Mouse (Mus musculus) v-Abl transformed pro-B cells (cell line): Measurements from ENCODE around the gene Adamtsl3.

Source experiments
- in situ Hi-C, 2 experiments: fragments of 400-800 bp; cut with MboI; formaldehyde crosslinking; loops; one replicate each; pipeline ENCODE4 v1.15.1; 2025; ENCODE audit not compliant: unreplicated experiment in 2 of 2

Adamtsl3 gene

GRCm38 (mm10) chr7:82492881-82493280 lies 157.4 kb downstream of the Adamtsl3 start:
- in situ Hi-C loops = no loop called here

GRCm38 (mm10) chr7:82494220-82494619 lies 158.7 kb downstream of the Adamtsl3 start:
- in situ Hi-C loops = no loop called here

- in situ Hi-C loops = no loop called here
Observed at GRCm38 (mm10) chr7:82497064-82497463, 161.6 kb downstream of the Adamtsl3 start.

- in situ Hi-C loops = loop anchor here (10.0 to 25.0 kb wide), 3 partner anchors 113 to 1036 kb away; no protein-coding TSS in a partner anchor
Observed at GRCm38 (mm10) chr7:82501306-82501705, 165.8 kb downstream of the Adamtsl3 start.

GRCm38 (mm10) chr7:82502511-82502910 lies 167.0 kb downstream of the Adamtsl3 start:
- in situ Hi-C loops = loop anchor here (10.0 to 25.0 kb wide), 3 partner anchors 112 to 1035 kb away; no protein-coding TSS in a partner anchor

GRCm38 (mm10) chr7:82504101-82504500 lies 168.6 kb downstream of the Adamtsl3 start:
- in situ Hi-C loops = loop anchor here (10.0 to 25.0 kb wide), 3 partner anchors 111 to 1033 kb away; no protein-coding TSS in a partner anchor

GRCm38 (mm10) chr7:82530583-82530982 lies 195.1 kb downstream of the Adamtsl3 start:
- in situ Hi-C loops = no loop called here

GRCm38 (mm10) chr7:82531376-82531775 lies 195.9 kb downstream of the Adamtsl3 start:
- in situ Hi-C loops = no loop called here

GRCm38 (mm10) chr7:82533188-82533587 lies 197.7 kb downstream of the Adamtsl3 start:
- in situ Hi-C loops = no loop called here

GRCm38 (mm10) chr7:82533747-82534504 lies 198.4 kb downstream of the Adamtsl3 start:
- in situ Hi-C loops = no loop called here

- in situ Hi-C loops = no loop called here
Observed at GRCm38 (mm10) chr7:82544390-82544919, 209.0 kb downstream of the Adamtsl3 start.

GRCm38 (mm10) chr7:82552005-82552404 lies 216.5 kb downstream of the Adamtsl3 start:
- in situ Hi-C loops = loop anchor here in 1 of 2 experiments (5.0 kb wide), 1 partner anchor 50 kb away; no protein-coding TSS in a partner anchor

- in situ Hi-C loops = no loop called here
Observed at GRCm38 (mm10) chr7:82555803-82556202, 220.3 kb downstream of the Adamtsl3 start.

- in situ Hi-C loops = no loop called here
Observed at GRCm38 (mm10) chr7:82556417-82556816, 220.9 kb downstream of the Adamtsl3 start.

- in situ Hi-C loops = no loop called here
Observed at GRCm38 (mm10) chr7:82557111-82557510, 221.6 kb downstream of the Adamtsl3 start.

- in situ Hi-C loops = no loop called here
Observed at GRCm38 (mm10) chr7:82566688-82567087, 231.2 kb downstream of the Adamtsl3 start.

GRCm38 (mm10) chr7:82567811-82568210 lies 232.3 kb downstream of the Adamtsl3 start:
- in situ Hi-C loops = no loop called here

- in situ Hi-C loops = no loop called here
Observed at GRCm38 (mm10) chr7:82572981-82573380, 237.5 kb downstream of the Adamtsl3 start.

- in situ Hi-C loops = no loop called here
Observed at GRCm38 (mm10) chr7:82580007-82580406, 244.5 kb downstream of the Adamtsl3 start.

GRCm38 (mm10) chr7:82581802-82582201 lies 246.3 kb downstream of the Adamtsl3 start:
- in situ Hi-C loops = no loop called here

- in situ Hi-C loops = no loop called here
Observed at GRCm38 (mm10) chr7:82582534-82582933, 247.0 kb downstream of the Adamtsl3 start.

- in situ Hi-C loops = no loop called here
Observed at GRCm38 (mm10) chr7:82590931-82591330, 255.4 kb downstream of the Adamtsl3 start.
